Mouse (Mus musculus) B cell, adult 2 months (primary cell): ENCODE data around the gene Tex26.

Source experiments
- DNase-seq, 2 experiments: peaks; one replicate each; pipeline ENCODE4 v3.0.0; 2022

Tex26 gene

DNA sequence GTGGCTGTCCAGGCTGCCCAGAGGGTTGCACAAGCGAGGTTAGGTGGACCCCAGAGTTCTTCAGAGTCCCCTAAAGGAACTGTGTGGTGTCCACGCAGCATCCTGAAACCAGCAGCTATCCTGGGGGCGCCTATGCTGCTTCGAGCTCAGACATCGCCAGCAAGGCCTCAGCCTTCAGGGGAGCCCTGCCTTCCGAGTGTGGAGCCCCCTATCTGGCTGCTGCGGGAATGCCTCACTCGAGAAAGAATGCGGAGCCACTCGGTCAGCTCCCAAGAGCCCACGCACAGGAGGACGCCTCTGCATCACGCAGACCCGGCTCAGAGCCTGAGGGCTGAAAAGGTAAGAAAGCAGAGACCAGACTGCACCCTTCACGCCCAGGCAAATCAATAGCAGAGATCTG, 50.8 kb downstream of the Tex26 start:
- DNase-seq, result no peak

DNA sequence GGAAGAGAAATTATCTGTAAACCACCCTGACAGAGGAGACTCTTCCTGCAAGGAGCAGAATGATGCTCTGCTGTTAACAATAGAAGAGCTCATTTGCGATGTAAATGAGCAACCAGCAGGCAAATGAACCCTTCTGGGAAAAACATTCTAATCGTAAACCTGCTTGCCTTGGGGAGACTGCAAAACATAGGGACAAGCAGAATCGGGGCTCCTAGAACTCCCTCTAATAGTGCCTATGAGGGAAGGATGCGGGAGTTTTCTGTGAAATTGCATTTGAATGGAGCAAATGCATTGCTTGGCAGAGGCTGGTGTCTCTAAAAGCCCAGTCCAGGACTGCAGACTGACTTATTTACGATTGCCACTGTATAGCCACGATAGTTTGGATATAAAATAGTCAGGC, 56.2 kb downstream of the Tex26 start:
- DNase-seq, result no peak

- no peak for DNase-seq
These were observed 57.1 kb downstream of the Tex26 start for GRCm38 (mm10) chr5:149496401-149497066.

- DNase-seq, result no peak
These were observed 60.5 kb downstream of the Tex26 start for GRCm38 (mm10) chr5:149499936-149500335.

DNA sequence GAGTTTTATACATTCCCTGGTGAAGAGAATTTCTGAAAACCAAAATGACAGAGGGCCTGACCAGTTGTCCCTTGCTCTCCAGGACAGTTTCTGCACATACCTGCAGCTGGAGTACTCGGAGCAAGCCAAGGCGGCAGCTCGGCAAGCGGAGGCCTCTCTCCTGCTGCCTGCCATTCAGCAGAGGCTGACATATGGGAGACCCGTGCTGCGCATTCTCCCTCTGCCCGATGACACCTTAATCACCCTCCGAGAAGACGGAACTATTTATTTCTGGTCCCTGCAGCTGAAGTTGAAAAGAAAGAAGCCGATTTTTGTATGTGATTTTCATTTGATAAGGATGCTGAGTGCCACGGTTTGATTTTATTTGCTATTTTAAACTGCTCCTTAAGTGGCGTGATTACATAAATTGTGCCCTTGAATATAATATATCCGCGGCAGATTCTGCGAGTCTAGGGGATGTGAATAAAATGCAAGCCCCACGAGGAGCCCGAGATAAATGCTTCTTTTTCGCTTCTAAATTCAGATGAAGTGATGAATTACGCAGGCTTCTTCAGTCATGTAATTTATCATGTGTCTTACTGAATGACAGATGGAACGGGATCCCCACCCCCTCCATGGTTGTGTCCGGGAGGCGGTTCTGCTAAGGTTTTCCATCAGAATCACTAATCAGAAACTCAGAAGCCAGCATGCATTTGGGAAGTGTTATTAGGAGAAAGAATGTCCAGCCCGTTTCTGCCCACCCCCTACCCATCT, 64.1 kb downstream of the Tex26 start:
- no peak for DNase-seq

GRCm38 (mm10) chr5:149504985-149505384, 65.5 kb downstream of the Tex26 start:
- DNase-seq, result no peak

GRCm38 (mm10) chr5:149506033-149506432, 66.6 kb downstream of the Tex26 start:
- no peak for DNase-seq

- DNase-seq, result no peak
These were observed 68.9 kb downstream of the Tex26 start for GRCm38 (mm10) chr5:149508094-149509029.

DNA sequence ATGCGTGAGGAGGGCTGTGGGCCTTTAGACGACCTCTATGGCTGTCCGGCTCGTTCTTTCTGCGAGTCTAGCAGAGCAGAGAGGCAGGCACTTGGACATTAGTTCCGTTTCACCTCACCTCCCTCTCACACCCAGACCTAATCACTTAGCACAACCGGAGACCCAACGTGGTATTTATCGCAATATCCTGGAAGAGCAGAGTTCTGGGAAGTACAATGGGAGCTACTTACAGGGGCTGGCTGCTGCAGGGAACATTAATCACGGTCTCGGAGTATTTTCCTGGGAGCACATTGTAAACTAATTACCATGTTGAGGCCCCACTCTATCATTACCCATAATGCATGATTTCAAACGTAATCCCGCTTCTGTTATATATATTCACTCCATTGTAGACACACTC, 70.9 kb downstream of the Tex26 start:
- DNase-seq, result no peak

- no peak for DNase-seq
These were observed 73.2 kb downstream of the Tex26 start for GRCm38 (mm10) chr5:149512695-149513094.

- DNase-seq, result no peak
These were observed 74.1 kb downstream of the Tex26 start for GRCm38 (mm10) chr5:149513438-149514086.

DNA sequence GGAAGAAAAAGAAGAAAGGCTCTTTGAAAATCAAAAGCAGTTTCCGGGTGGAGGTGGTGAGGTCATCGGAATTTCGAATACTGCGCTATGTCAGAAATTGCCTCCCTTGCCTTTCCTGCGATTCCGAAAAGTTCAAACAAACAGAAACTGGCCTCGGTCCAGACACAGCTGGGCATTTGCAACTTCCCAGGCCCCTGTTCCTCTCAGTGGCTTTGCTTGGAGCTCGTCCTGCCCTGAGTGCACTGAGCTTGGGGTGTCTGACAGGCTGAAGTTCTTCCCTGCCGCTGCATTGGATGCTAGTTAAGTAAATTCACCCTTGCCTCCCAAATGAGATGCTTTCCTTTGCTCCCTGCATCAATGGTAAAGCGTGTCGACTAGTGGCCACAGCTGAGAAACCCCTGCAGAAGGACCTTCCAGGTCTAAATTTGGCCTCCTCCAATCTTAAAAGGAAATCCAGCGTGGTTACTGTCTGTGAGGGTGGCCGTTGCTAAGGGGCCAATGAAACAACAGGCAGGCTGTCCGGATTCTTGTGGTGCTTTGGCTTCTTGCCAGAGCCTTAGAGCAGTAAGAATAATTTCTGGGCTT, 74.7 kb downstream of the Tex26 start:
- DNase-seq, result no peak

DNA sequence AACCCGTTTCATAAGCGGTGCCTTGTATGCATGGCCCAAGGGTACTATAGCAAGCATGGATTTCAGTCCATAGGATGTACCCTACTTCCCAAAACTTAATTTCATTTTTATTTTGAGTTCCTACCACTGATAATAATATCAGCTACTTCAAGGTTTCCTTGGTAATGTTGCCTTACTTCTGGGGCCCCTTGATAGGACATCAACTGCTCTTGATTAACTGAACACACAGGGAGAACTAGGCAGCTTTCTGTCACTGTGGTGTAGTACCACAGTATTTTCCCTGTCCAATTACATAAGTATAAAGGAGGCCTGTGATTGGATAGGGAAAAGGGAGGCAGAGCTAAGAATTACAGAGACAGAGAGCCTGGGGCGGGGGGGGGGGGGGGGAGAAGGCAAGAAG, 75.4 kb downstream of the Tex26 start:
- DNase-seq, result no peak

DNA sequence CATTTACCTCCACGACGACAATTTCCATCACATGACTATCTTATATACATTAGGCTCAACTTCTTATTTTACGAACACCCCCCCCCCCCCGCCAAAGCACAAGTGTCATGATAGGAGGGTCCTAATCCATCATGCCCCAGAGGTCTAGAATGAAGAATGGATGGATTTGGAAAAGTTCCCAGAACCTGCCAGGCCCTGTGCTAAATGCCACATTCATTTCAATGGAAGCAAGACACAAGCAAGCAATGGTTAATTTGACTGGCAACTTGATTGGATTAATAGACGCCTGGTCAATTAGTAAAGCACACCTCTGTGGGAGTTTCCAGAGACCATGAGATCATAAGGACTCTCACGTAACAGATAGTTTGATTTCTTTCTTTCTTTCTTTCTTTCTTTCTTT, 77.7 kb downstream of the Tex26 start:
- no peak for DNase-seq
